Mouse (Mus musculus) bone marrow macrophage, adult 2 months (primary cell): ENCODE results near the gene Rapgef4. TPM values are rescaled to one million over a fixed set of nuclear protein-coding genes. Genes with fewer than 3 reads are reported as not detected.

Experiments
- H3K27ac ChIP-seq: 2 replicates; pipeline ENCODE4 v1.5.1; 2012; ENCODE audit warnings: low read depth, low read length; ENCODE audit not compliant: insufficient read depth
- H3K4me1 ChIP-seq: 2 replicates; pipeline ENCODE4 v1.6.1; 2012; ENCODE audit warnings: low read length; ENCODE audit not compliant: control insufficient read depth, insufficient read depth
- H3K4me3 ChIP-seq: 2 replicates; pipeline ENCODE4 v1.5.1; 2012; ENCODE audit warnings: mild to moderate bottlenecking, low read length, moderate library complexity; ENCODE audit not compliant: insufficient read depth
- CTCF ChIP-seq: IDR thresholded peaks from 2 replicates; pipeline ENCODE4 v1.5.1; 2012; ENCODE audit warnings: low read depth, mild to moderate bottlenecking, low read length, moderate library complexity
- POLR2A ChIP-seq: IDR thresholded peaks from 2 replicates; pipeline ENCODE4 v1.6.1; 2012; ENCODE audit warnings: mild to moderate bottlenecking, low read depth, low read length, borderline replicate concordance
- polyA plus RNA-seq: library from polyadenylated mRNA; stranded (reverse); fragments of >200 nt; gene quantifications from 2 replicates; pipeline ENCODE4 v1.2.4, GENCODE M21; 2012; ENCODE audit not compliant: missing spikeins, insufficient read depth, insufficient read length

The Rapgef4 gene
- polyA plus RNA-seq, 1 experiment: not detected

GRCm38 (mm10) chr2:72175536-72175935 is 194.5 kb downstream of the Rapgef4 start:
- Histone ChIP-seq H3K4me3 (no peak overlapping the region), H3K4me1 (peaks cover 16% of the 10 kb centered on the region), H3K27ac (no peak overlapping the region)
- TF ChIP-seq POLR2A (no peak), CTCF (no peak)

DNA sequence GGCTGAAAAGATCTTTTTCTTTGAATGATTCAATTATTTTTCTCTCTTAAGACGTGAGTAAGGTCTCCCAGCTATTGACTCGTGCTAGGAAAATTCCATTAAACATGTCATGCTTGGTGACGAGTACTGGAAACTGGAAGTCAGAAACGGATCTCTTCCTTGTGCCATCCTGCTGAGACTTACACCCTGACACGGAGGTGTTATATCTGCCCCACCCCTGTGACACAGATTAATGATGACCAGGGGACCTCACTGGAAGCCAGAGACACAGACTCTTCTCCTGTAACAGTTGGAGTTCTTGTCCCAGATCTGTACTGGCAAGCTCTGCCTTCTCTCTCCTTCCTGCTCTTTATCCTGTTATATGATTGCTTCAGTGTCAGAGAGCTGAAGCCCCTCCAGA is 194.9 kb downstream of the Rapgef4 start:
- H3K4me3 ChIP-seq: no peak overlapping the region
- TF ChIP-seq POLR2A (no peak), CTCF (no peak)
- H3K4me1 ChIP-seq: peaks cover 12% of the 10 kb centered on the region
- no peak overlapping the region for H3K27ac ChIP-seq

DNA sequence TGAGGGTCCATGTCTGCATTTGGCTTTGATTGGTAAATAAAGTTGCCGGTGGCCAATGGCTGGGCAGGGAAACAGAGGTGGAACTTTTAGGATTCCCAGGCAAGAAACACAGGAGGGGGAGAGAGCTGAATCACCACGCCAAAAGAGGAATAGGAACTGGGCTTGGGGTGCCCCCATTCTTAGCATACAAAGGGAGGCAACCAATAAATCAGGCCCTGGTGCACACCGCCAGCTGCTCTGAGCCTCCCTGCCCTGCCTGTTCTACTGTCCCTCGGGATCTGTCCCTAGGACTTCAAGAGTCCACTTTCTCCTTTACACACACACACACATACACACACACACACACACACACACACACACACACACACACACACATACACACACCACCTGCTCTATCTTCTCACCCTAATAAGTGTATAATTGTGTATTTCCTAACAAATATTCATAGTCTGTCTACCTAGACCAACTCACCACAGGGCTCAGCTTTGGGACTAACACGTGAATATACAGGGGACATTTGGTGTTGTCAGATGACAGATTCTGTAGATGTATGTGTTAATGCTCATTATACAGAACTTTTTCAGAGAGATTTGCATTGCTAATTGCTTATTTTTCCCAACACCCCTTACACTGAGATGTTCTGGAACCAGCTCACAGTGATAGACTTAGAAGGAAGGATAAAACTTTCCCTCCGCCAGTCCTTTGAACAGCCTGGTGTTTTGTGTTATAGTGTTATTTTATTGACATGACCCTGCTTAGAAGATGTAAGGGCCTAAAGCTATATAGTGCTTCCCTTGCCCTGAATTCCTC is 196.4 kb downstream of the Rapgef4 start:
- TF ChIP-seq CTCF: no peak
- no peak for TF ChIP-seq POLR2A
- H3K4me3 ChIP-seq: no peak overlapping the region
- H3K27ac ChIP-seq: no peak overlapping the region
- H3K4me1 ChIP-seq: peaks cover 8% of the 10 kb centered on the region

DNA sequence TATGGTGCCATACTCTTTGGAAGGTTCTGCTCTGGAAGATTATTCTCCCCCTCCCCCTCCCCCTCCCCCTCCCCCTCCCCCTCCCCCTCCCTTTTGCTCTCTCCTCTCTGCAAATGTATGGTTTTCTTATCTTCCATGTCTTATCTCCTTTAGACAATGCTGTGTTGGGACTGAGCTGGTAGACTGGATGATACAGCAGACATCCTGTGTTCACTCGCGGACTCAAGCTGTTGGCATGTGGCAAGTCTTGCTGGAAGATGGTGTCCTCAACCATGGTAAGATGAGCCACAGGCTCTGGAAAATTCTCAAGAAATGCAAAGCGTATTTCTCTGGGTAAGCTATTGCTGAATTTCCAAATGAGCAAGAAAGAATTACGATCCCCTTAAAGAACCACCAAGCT is 197.0 kb downstream of the Rapgef4 start:
- H3K4me3 ChIP-seq: no peak overlapping the region
- H3K4me1 ChIP-seq: peaks cover 8% of the 10 kb centered on the region
- no peak overlapping the region for H3K27ac ChIP-seq
- TF ChIP-seq CTCF (no peak), POLR2A (no peak)

- Histone ChIP-seq H3K4me3 (no peak overlapping the region), H3K27ac (no peak overlapping the region), H3K4me1 (peaks cover 8% of the 10 kb centered on the region)
- TF ChIP-seq POLR2A (no peak), CTCF (no peak)
Measured at GRCm38 (mm10) chr2:72178515-72178914, 197.5 kb downstream of the Rapgef4 start.

GRCm38 (mm10) chr2:72179600-72180301 is 198.7 kb downstream of the Rapgef4 start:
- H3K4me1 ChIP-seq: peaks cover 8% of the 10 kb centered on the region
- H3K4me3 ChIP-seq: no peak overlapping the region
- no peak for TF ChIP-seq POLR2A
- no peak for TF ChIP-seq CTCF
- no peak overlapping the region for H3K27ac ChIP-seq

GRCm38 (mm10) chr2:72181443-72181842 is 200.4 kb downstream of the Rapgef4 start:
- H3K4me1 ChIP-seq: peaks cover 8% of the 10 kb centered on the region
- TF ChIP-seq POLR2A (no peak), CTCF (no peak)
- H3K27ac ChIP-seq: no peak overlapping the region
- H3K4me3 ChIP-seq: no peak overlapping the region

- H3K4me1 ChIP-seq: no peaks in the 10 kb centered on the region; the same call in 1 of the 2 replicates
- H3K27ac ChIP-seq: no peak overlapping the region
- TF ChIP-seq POLR2A (no peak), CTCF (no peak)
- no peak overlapping the region for H3K4me3 ChIP-seq
Measured at GRCm38 (mm10) chr2:72183751-72184150, 202.7 kb downstream of the Rapgef4 start.

DNA sequence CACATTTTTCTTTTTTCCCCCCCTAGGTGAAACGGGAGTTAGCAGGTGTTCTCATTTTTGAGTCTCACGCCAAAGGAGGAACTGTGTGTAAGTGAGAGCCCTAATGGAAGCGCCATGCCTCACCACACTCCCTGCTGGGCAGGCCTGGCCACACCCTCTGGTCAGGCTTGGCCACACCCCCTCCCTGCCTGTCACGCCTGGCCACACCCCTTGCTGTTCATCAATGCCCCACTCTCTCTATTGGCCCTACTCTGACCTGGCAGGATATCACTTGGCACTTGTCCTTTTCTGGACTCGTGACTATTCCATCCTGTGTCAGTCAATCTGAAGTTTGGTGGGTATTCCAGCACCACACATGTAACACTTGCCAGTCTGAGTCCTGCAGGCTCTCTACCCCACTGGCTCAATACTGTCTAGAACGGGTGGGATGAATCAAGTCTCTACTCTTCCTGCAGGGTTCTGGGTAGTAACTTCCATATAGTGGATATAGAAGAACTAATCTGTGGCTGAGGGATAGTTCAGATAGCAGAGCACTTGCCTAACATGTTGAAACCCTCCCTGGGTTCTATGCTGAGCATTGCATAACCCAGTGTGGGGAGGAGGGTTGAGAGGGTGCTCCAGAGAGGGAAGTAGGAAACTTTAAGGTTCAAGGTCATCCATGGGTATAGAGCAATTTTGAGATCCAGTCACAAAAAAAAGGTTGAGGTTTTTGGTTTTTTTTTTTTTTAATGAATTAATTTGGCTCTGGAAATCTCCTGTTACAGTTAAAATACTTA is 215.3 kb downstream of the Rapgef4 start:
- TF ChIP-seq POLR2A: no peak
- no peak for TF ChIP-seq CTCF
- Histone ChIP-seq H3K27ac (peak overlapping the region; percentile 14), H3K4me3 (no peak overlapping the region), H3K4me1 (peaks cover 25% of the 10 kb centered on the region)

GRCm38 (mm10) chr2:72197026-72197425 is 216.0 kb downstream of the Rapgef4 start:
- no peak overlapping the region for H3K4me3 ChIP-seq
- peaks cover 32% of the 10 kb centered on the region for H3K4me1 ChIP-seq
- TF ChIP-seq POLR2A: no peak
- TF ChIP-seq CTCF: no peak
- H3K27ac ChIP-seq: no peak overlapping the region

- no peak for TF ChIP-seq CTCF
- no peak for TF ChIP-seq POLR2A
- no peak overlapping the region for H3K4me3 ChIP-seq
Measured at GRCm38 (mm10) chr2:72199451-72199850, 218.4 kb downstream of the Rapgef4 start.

More at GRCm38 (mm10) chr2:72199451-72199850, 218.4 kb downstream of the Rapgef4 start:
- peaks cover 42% of the 10 kb centered on the region for H3K4me1 ChIP-seq
- H3K27ac ChIP-seq: no peak overlapping the region
